Mouse (Mus musculus) G1E (cell line): ENCODE measurements around the gene AL607142.1.

Experiments
- CTCF ChIP-seq: IDR thresholded peaks from 2 replicates; pipeline ENCODE4 v1.5.1; 2012; ENCODE audit warnings: low read depth, low read length, inconsistent platforms, mixed read lengths
- TAL1 ChIP-seq: conservative IDR thresholded peaks from 2 replicates; pipeline ENCODE4 v1.6.1; 2012; ENCODE audit warnings: low read depth, low read length, inconsistent platforms, mixed read lengths

GRCm38 (mm10) chr4:120037007-120037406 is 27.8 kb upstream of the AL607142.1 start:
- TF ChIP-seq CTCF (no peak), TAL1 (no peak)
